Mouse (Mus musculus): ENCODE measurements around the gene Defa33.
"Not testable (repeated sequence)": the region's sequence is repeated elsewhere in the genome, so short reads cannot be mapped to it uniquely, and the experiment has no call there.

The Defa33 gene

DNA sequence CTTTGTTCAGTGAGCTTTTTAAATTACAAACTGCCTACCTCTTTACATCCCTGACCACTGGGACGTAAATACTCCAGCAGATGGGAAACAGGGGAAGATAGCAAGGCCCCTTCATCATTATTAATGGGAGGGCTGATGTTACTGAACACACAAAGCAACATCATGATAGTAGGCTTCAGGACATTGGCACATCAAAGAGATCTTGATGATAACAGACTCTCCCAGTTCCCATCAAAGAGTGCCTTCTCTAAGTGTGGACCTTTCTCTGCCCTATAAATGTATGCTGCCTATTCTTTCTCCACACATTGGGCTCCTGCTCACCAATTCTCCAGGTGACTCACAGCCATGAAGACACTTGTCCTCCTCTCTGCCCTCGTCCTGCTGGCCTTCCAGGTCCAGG, at the start of gene Defa33:
Gene Defa33 (plus strand): TSS at position 301 of the 400 bp plus-strand sequence.
- not testable (repeated sequence) for DNase-seq

DNA sequence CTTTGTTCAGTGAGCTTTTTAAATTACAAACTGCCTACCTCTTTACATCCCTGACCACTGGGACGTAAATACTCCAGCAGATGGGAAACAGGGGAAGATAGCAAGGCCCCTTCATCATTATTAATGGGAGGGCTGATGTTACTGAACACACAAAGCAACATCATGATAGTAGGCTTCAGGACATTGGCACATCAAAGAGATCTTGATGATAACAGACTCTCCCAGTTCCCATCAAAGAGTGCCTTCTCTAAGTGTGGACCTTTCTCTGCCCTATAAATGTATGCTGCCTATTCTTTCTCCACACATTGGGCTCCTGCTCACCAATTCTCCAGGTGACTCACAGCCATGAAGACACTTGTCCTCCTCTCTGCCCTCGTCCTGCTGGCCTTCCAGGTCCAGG, 13.4 kb upstream of the Defa33 start, which contains the start of gene Defa2:
Gene Defa2 (plus strand): TSS at position 301 of the 400 bp plus-strand sequence.
- not testable (repeated sequence) for DNase-seq

DNA sequence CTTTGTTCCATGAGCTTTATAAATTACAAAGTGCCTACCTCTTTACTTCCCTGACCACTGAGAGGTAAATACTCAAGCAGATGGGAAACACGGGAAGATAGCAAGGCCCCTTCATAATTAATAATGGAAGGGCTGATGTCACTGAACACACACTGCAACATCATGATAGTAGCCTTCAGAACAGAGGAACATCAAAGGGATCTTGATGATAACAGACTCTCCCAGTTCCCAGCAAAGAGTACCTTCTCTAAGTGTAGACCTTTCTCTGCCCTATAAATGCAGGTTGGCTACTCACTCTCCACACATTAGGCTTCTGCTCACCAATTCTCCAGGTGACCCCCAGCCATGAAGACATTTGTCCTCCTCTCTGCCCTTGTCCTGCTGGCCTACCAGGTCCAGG, 35.5 kb downstream of the Defa33 start, which contains the start of gene Defa36:
Gene Defa36 (plus strand): TSS at position 301 of the 400 bp plus-strand sequence.
- DNase-seq = not testable (repeated sequence)
